Mouse (Mus musculus) MEL (cell line): ENCODE data around the gene Extl2. TPM values are rescaled to one million over a fixed set of nuclear protein-coding genes. Genes with fewer than 3 reads are reported as not detected.

Source experiments
- DNase-seq: peaks from one replicate; pipeline ENCODE4 v3.0.0; 2011; ENCODE audit warnings: low read depth, low spot score
- H3K27ac ChIP-seq: 2 replicates; pipeline ENCODE4 v1.5.1; 2012; ENCODE audit warnings: low read depth, mild to moderate bottlenecking, control low read depth, low read length, moderate library complexity; ENCODE audit not compliant: control insufficient read depth
- H3K27me3 ChIP-seq, 2 experiments: fragments of 150-350 bp in 1 of 2; sonication (generic) in 1 of 2; 2 replicates each; pipeline ENCODE4 v1.6.1; 2012; ENCODE audit warnings: low read length in 2 of 2, mild to moderate bottlenecking in 2 of 2, improper control_type of control experiment in 1 of 2, moderate library complexity in 1 of 2; ENCODE audit not compliant: insufficient read depth in 2 of 2, control insufficient read depth in 1 of 2
- H3K36me3 ChIP-seq, 2 experiments: 2 replicates each; pipeline ENCODE4 v1.6.1; 2012 to 2014; ENCODE audit warnings: low read length in 2 of 2, improper control_type of control experiment in 1 of 2, inconsistent platforms in 1 of 2, mild to moderate bottlenecking in 1 of 2; ENCODE audit not compliant: insufficient read depth in 2 of 2, control insufficient read depth in 1 of 2
- H3K4me1 ChIP-seq, 2 experiments: fragments of 150-350 bp in 1 of 2; sonication (generic) in 1 of 2; 2 replicates each; pipeline ENCODE4 v1.6.1; 2012; ENCODE audit warnings: low read length in 2 of 2, improper control_type of control experiment in 1 of 2, mild to moderate bottlenecking in 1 of 2; ENCODE audit not compliant: insufficient read depth in 2 of 2, control insufficient read depth in 1 of 2
- H3K4me3 ChIP-seq, 2 experiments: fragments of 150-350 bp in 1 of 2; sonication (generic) in 1 of 2; 2 replicates each; pipeline ENCODE4 v1.5.1; 2012; ENCODE audit warnings: low read depth in 2 of 2, low read length in 2 of 2, mild to moderate bottlenecking in 2 of 2, moderate library complexity in 2 of 2, control low read depth in 1 of 2, improper control_type of control experiment in 1 of 2; ENCODE audit not compliant: control insufficient read depth in 1 of 2, insufficient read depth in 1 of 2
- H3K79me2 ChIP-seq: 2 replicates; pipeline ENCODE4 v1.6.1; 2012; ENCODE audit warnings: mild to moderate bottlenecking, low read length, moderate library complexity; ENCODE audit not compliant: control insufficient read depth, poor library complexity, insufficient read depth
- H3K9ac ChIP-seq: 2 replicates; pipeline ENCODE4 v1.6.1; 2012; ENCODE audit warnings: low read depth, mild to moderate bottlenecking, control low read depth, low read length, moderate library complexity; ENCODE audit not compliant: control insufficient read depth, poor library complexity, severe bottlenecking
- H3K9me3 ChIP-seq: fragments of 150-350 bp; sonication (generic); replicated peaks from 2 replicates; pipeline ENCODE4 v1.6.1; 2012; ENCODE audit warnings: mild to moderate bottlenecking, low read length, improper control_type of control experiment, moderate library complexity; ENCODE audit not compliant: insufficient read depth
- CTCF ChIP-seq, 3 experiments: IDR thresholded peaks in 2 of 3; conservative IDR thresholded peaks in 1 of 3; 2 replicates each; pipeline ENCODE4 v1.5.1; 2011 to 2012; ENCODE audit warnings: low read length in 3 of 3, low read depth in 2 of 3, mild to moderate bottlenecking in 2 of 3, improper control_type of control experiment in 1 of 3, inconsistent platforms in 1 of 3, mixed read lengths in 1 of 3, moderate library complexity in 1 of 3; ENCODE audit not compliant: control insufficient read depth in 1 of 3, insufficient read depth in 1 of 3, poor library complexity in 1 of 3, severe bottlenecking in 1 of 3
- ETS1 ChIP-seq: IDR thresholded peaks from 2 replicates; pipeline ENCODE4 v1.6.1; 2012; ENCODE audit warnings: low read depth, mild to moderate bottlenecking, inconsistent platforms, low read length, improper control_type of control experiment, moderate library complexity
- RAD21 ChIP-seq: IDR thresholded peaks from 2 replicates; pipeline ENCODE4 v1.6.1; 2011; ENCODE audit warnings: mild to moderate bottlenecking, low read depth, low read length, improper control_type of control experiment
- polyA plus RNA-seq, 2 experiments: library from polyadenylated mRNA; stranded (reverse) in 1 of 2; unstranded in 1 of 2; fragments of >175 nt in 1 of 2; fragments of >200 nt in 1 of 2; gene quantifications; 2 replicates each; pipeline versions ENCODE4 v1.2.1 to v1.2.4; 2012; ENCODE audit warnings: low replicate concordance in 2 of 2, low read depth in 1 of 2; ENCODE audit not compliant: insufficient read length in 2 of 2, insufficient read depth in 1 of 2, missing spikeins in 1 of 2
- total RNA-seq: library from RNA; depleted of rRNA; stranded (reverse); fragments of 300-350 nt; gene quantifications from 2 replicates; pipeline ENCODE4 v1.2.3, GENCODE M21; 2012; rRNA removed

The Extl2 gene
- total and polyA plus RNA-seq, 3 experiments: 6.6 to 10.5 TPM; not detected in 1

- peaks cover 2 to 4% of the 10 kb centered on the region in 2 experiments; a peak in 3 of 4 replicates for H3K27me3 ChIP-seq
- no peak overlapping the region for H3K9ac ChIP-seq
- no peaks in the 10 kb centered on the region; a peak in 1 of 4 replicates for H3K36me3 ChIP-seq
- peak; percentile 11 for DNase-seq
- H3K4me1 ChIP-seq: no peaks in the 10 kb centered on the region
- no peak overlapping the region for H3K4me3 ChIP-seq
- H3K79me2 ChIP-seq: no peaks in the 10 kb centered on the region
- no peak overlapping the region for H3K27ac ChIP-seq
- peak in 1 of 3 experiments; percentile 34; a peak in 1 of 6 replicates for TF ChIP-seq CTCF (IDR thresholded peaks at IDR 0.05 in 2 of 3, conservative IDR thresholded peaks at IDR 0.05 in 1 of 3; ENCODE audit: control insufficient read depth in 1 of 3, insufficient read depth in 1 of 3, low read depth in 2 of 3, low read length in 3 of 3, poor library complexity in 1 of 3, severe bottlenecking in 1 of 3)
- peak; percentile 24 for TF ChIP-seq RAD21
- no peak for TF ChIP-seq ETS1
- no peaks in the 10 kb centered on the region for H3K9me3 ChIP-seq
Measured at GRCm38 (mm10) chr3:116078490-116078889, 71.2 kb downstream of the Extl2 start.

Other genes with a start within 250 kb of the Extl2 start
- 45.8 and 48.6 TPM in 2 replicates for gene Dph5, start 119.6 kb upstream of the Extl2 start, total RNA-seq
- gene Dph5, start 119.6 kb upstream of the Extl2 start, polyA plus RNA-seq: 10 to 100 TPM in 1 of 2 experiments, not detected in 1; 34.9 TPM
- 8.1 and 8.8 TPM in 2 replicates for gene Slc30a7, start 56 bp upstream of the Extl2 start, total RNA-seq
- 10 to 100 TPM in 1 of 2 experiments, not detected in 1; 19.1 TPM for gene Slc30a7, start 56 bp upstream of the Extl2 start, polyA plus RNA-seq
- not detected in 2 replicates for gene Vcam1, start 122.2 kb downstream of the Extl2 start, total RNA-seq
- gene Vcam1, start 122.2 kb downstream of the Extl2 start, polyA plus RNA-seq: not detected
- not detected in 2 replicates for gene Gpr88, start 246.0 kb downstream of the Extl2 start, total RNA-seq
- not detected for gene Gpr88, start 246.0 kb downstream of the Extl2 start, polyA plus RNA-seq